Mouse (Mus musculus): Measurements from ENCODE around the gene Slc7a10. TPM values are rescaled to one million over a fixed set of nuclear protein-coding genes. Genes with fewer than 3 reads are reported as not detected.

The Slc7a10 gene
- total RNA-seq, 1 experiment from 2014 or later: not detected

GRCm38 (mm10) chr7:35169341-35169740 is 16.8 kb upstream of the Slc7a10 start:
- ATAC-seq (ENCODE audit: extremely low read depth, insufficient number of reproducible peaks, low FRiP score, poor library complexity, severe bottlenecking): peak; percentile 59

GRCm38 (mm10) chr7:35171867-35172382 is 14.3 kb upstream of the Slc7a10 start:
- ATAC-seq (ENCODE audit: extremely low read depth, insufficient number of reproducible peaks, low FRiP score, poor library complexity, severe bottlenecking): peak; percentile 61

- ATAC-seq (ENCODE audit: extremely low read depth, insufficient number of reproducible peaks, low FRiP score, poor library complexity, severe bottlenecking): no peak
Observed at GRCm38 (mm10) chr7:35172519-35172918, 13.7 kb upstream of the Slc7a10 start.

GRCm38 (mm10) chr7:35175533-35175932 is 10.7 kb upstream of the Slc7a10 start:
- no peak for ATAC-seq (ENCODE audit: extremely low read depth, insufficient number of reproducible peaks, low FRiP score, poor library complexity, severe bottlenecking)

- no peak for ATAC-seq (ENCODE audit: extremely low read depth, insufficient number of reproducible peaks, low FRiP score, poor library complexity, severe bottlenecking)
Observed at GRCm38 (mm10) chr7:35176412-35177381, 9.5 kb upstream of the Slc7a10 start.

GRCm38 (mm10) chr7:35184833-35185724 is 1.1 kb upstream of the Slc7a10 start:
- no peak for ATAC-seq (ENCODE audit: extremely low read depth, insufficient number of reproducible peaks, low FRiP score, poor library complexity, severe bottlenecking)

GRCm38 (mm10) chr7:35189699-35190098 is 3.5 kb downstream of the Slc7a10 start:
- ATAC-seq (ENCODE audit: extremely low read depth, insufficient number of reproducible peaks, low FRiP score, poor library complexity, severe bottlenecking): no peak

GRCm38 (mm10) chr7:35191276-35191675 is 5.1 kb downstream of the Slc7a10 start:
- ATAC-seq (ENCODE audit: extremely low read depth, insufficient number of reproducible peaks, low FRiP score, poor library complexity, severe bottlenecking): no peak

- no peak for ATAC-seq (ENCODE audit: extremely low read depth, insufficient number of reproducible peaks, low FRiP score, poor library complexity, severe bottlenecking)
Observed at GRCm38 (mm10) chr7:35197022-35197421, 10.8 kb downstream of the Slc7a10 start.

GRCm38 (mm10) chr7:35198981-35199754 is 13.0 kb downstream of the Slc7a10 start:
- no peak for ATAC-seq (ENCODE audit: extremely low read depth, insufficient number of reproducible peaks, low FRiP score, poor library complexity, severe bottlenecking)

- ATAC-seq (ENCODE audit: extremely low read depth, insufficient number of reproducible peaks, low FRiP score, poor library complexity, severe bottlenecking): no peak
Observed at GRCm38 (mm10) chr7:35199755-35200154, 13.6 kb downstream of the Slc7a10 start.

GRCm38 (mm10) chr7:35211791-35212190 is 25.6 kb downstream of the Slc7a10 start:
- no peak for ATAC-seq (ENCODE audit: extremely low read depth, insufficient number of reproducible peaks, low FRiP score, poor library complexity, severe bottlenecking)

- no peak for ATAC-seq (ENCODE audit: extremely low read depth, insufficient number of reproducible peaks, low FRiP score, poor library complexity, severe bottlenecking)
Observed at GRCm38 (mm10) chr7:35214442-35215222, 28.4 kb downstream of the Slc7a10 start.

- no peak for ATAC-seq (ENCODE audit: extremely low read depth, insufficient number of reproducible peaks, low FRiP score, poor library complexity, severe bottlenecking)
Observed at GRCm38 (mm10) chr7:35215225-35215624, 29.0 kb downstream of the Slc7a10 start, which contains the start of gene Lrp3. Lrp3 (minus strand) TSS chr7:35215498.

GRCm38 (mm10) chr7:35215731-35216130 is 29.5 kb downstream of the Slc7a10 start:
- ATAC-seq (ENCODE audit: extremely low read depth, insufficient number of reproducible peaks, low FRiP score, poor library complexity, severe bottlenecking): no peak

- ATAC-seq (ENCODE audit: extremely low read depth, insufficient number of reproducible peaks, low FRiP score, poor library complexity, severe bottlenecking): no peak
Observed at GRCm38 (mm10) chr7:35220694-35221365, 34.6 kb downstream of the Slc7a10 start.

GRCm38 (mm10) chr7:35230333-35230732 is 44.1 kb downstream of the Slc7a10 start:
- ATAC-seq (ENCODE audit: extremely low read depth, insufficient number of reproducible peaks, low FRiP score, poor library complexity, severe bottlenecking): no peak
